Mouse (Mus musculus) neutrophil, adult 65 days (primary cell): Measurements from ENCODE around the gene Esyt2. TPM values are rescaled to one million over a fixed set of nuclear protein-coding genes. Genes with fewer than 3 reads are reported as not detected.

Experiments
- total RNA-seq: library from RNA; stranded (reverse); gene quantifications from 2 replicates; pipeline ENCODE4 v1.2.4, GENCODE M21; 2023

Esyt2 gene
- 109 and 140 TPM in 2 replicates for total RNA-seq

GRCm38 (mm10) chr12:116280653-116281364 is at the start of gene Esyt2:
Gene Esyt2, plus strand, starts transcription at chr12:116281196.

GRCm38 (mm10) chr12:116262555-116263341 is 18.2 kb upstream of the Esyt2 start, which contains the start of gene Wdr60:
Gene Wdr60, minus strand, starts transcription at chr12:116263022.

GRCm38 (mm10) chr12:116275086-116275485 is 5.9 kb upstream of the Esyt2 start, which contains the start of gene Gm11027:
Gene Gm11027, plus strand, starts transcription at chr12:116275386.

GRCm38 (mm10) chr12:116405045-116405835 is 124.2 kb downstream of the Esyt2 start, which contains the start of gene Ncapg2:
Gene Ncapg2, plus strand, starts transcription at chr12:116405402.

Other genes starting within 250 kb of the Esyt2 start
- 18.1 and 19.4 TPM in 2 replicates for gene Zfp386, start 233.5 kb upstream of the Esyt2 start, total RNA-seq
- 0.41 TPM in 1 of 2 replicates, not detected in the other for gene Vipr2, start 203.5 kb upstream of the Esyt2 start, total RNA-seq
- 0.39 and 0.98 TPM in 2 replicates for gene Wdr60, start 18.2 kb upstream of the Esyt2 start, total RNA-seq
- not detected in 2 replicates for gene Gm11027, start 5.8 kb upstream of the Esyt2 start, total RNA-seq
- 49.5 and 68.4 TPM in 2 replicates for gene Ncapg2, start 124.2 kb downstream of the Esyt2 start, total RNA-seq
- not detected in 2 replicates for gene Ptprn2, start 204.5 kb downstream of the Esyt2 start, total RNA-seq